Mouse (Mus musculus) hindbrain, embryonic 12.5 days (tissue): ENCODE data around the gene Fbxl5. TPM values are rescaled to one million over a fixed set of nuclear protein-coding genes. Genes with fewer than 3 reads are reported as not detected.

Experiments used
- ATAC-seq: fragments of 200-750 bp; cut with Nextera tagmentation; 2 replicates; pipeline ENCODE4 v1.8.0; 2017; ENCODE audit warnings: moderate TSS enrichment; ENCODE audit not compliant: low FRiP score
- H3K27ac ChIP-seq: fragments of 300-500 bp; sonication (generic); 2 replicates; pipeline ENCODE4 v1.5.1; 2016; ENCODE audit warnings: mild to moderate bottlenecking
- H3K27me3 ChIP-seq: fragments of 300-500 bp; sonication (generic); 2 replicates; pipeline ENCODE4 v1.6.1; 2016; ENCODE audit warnings: mild to moderate bottlenecking
- H3K36me3 ChIP-seq: fragments of 300-500 bp; sonication (generic); 2 replicates; pipeline ENCODE4 v1.6.1; 2016; ENCODE audit warnings: mild to moderate bottlenecking
- H3K4me1 ChIP-seq: fragments of 300-500 bp; sonication (generic); 2 replicates; pipeline ENCODE4 v1.6.1; 2016
- H3K4me2 ChIP-seq: fragments of 300-500 bp; sonication (generic); replicated peaks from 2 replicates; pipeline ENCODE4 v1.6.1; 2016; ENCODE audit warnings: mild to moderate bottlenecking
- H3K4me3 ChIP-seq: fragments of 300-500 bp; sonication (generic); 2 replicates; pipeline ENCODE4 v1.5.1; 2016; ENCODE audit warnings: mild to moderate bottlenecking
- H3K9ac ChIP-seq: fragments of 300-500 bp; sonication (generic); 2 replicates; pipeline ENCODE4 v1.6.1; 2016; ENCODE audit warnings: mild to moderate bottlenecking, moderate library complexity
- H3K9me3 ChIP-seq: fragments of 300-500 bp; sonication (generic); replicated peaks from 2 replicates; pipeline ENCODE4 v1.6.1; 2016; ENCODE audit warnings: mild to moderate bottlenecking
- WGBS: fragments of 180-500 bp; shearing (Covaris S2); methylation state at CpG from one replicate; pipeline ENCODE4 v1.1.7; 2016; 5-methylcytosine and 5-hydroxymethylcytosine counted together
- polyA plus RNA-seq: library from polyadenylated mRNA; unstranded; fragments of >200 nt; fragmentation: Nextera tagmentation; extraction: Ambion mirVana; gene quantifications from 2 replicates; pipeline ENCODE4 v1.2.1, GENCODE M21; 2016

Gene Fbxl5
- polyA plus RNA-seq, 1 experiment from 2014 or later = 60.6 TPM

DNA sequence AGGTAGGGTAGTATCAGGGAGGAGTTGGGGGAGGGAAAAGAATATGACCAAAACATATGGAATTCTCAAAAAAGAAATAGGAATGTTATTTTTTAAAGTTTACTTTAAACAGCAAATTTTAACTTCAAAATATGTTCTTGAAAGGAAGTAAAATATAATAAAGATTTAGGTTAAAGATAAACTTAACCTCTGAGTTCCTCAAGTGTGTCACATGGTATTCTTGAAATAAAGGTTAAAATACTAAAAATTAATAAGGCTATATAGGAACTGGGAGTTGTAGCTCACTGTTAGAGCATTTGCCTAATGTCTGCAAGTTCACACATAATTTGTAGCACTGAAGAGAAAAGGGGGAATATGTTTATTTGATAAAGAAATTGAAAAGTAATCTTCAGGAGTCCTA, 20.2 kb downstream of the Fbxl5 start:
- ATAC-seq = no peak
- Histone ChIP-seq H3K9me3 (no peaks in the 10 kb centered on the region), H3K27me3 (no peaks in the 10 kb centered on the region), H3K4me3 (no peak overlapping the region), H3K9ac (no peak overlapping the region), H3K27ac (no peak overlapping the region), H3K4me1 (no peaks in the 10 kb centered on the region), H3K36me3 (no peaks in the 10 kb centered on the region), H3K4me2 (no peak overlapping the region)

DNA sequence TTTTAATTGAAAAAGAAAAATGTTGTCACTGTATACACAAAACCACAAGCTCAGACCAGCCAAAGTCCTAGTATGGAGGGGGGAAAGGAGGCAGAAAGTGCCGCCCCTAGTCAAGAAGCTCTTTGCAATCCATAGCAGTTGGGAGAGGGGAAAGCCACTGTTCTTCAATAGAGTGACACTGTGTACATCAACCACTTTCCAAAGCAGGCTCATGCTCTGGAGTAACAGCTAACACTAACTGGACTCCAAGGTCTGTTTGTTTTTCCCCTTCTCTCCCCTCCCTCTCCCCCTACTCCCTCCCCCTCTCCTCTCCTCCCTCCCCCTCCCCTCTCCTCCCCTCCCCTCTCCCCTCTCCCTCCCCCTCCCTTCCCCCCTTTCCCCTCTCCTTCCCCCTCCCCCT, 20.7 kb downstream of the Fbxl5 start:
- Histone ChIP-seq H3K4me3 (no peak overlapping the region), H3K9me3 (no peaks in the 10 kb centered on the region), H3K4me1 (no peaks in the 10 kb centered on the region), H3K36me3 (no peaks in the 10 kb centered on the region), H3K9ac (no peak overlapping the region), H3K27ac (no peak overlapping the region), H3K27me3 (no peaks in the 10 kb centered on the region), H3K4me2 (no peak overlapping the region)
- ATAC-seq = no peak
- WGBS = 61% methylated on average over 1 of the region's 1 CpGs

DNA sequence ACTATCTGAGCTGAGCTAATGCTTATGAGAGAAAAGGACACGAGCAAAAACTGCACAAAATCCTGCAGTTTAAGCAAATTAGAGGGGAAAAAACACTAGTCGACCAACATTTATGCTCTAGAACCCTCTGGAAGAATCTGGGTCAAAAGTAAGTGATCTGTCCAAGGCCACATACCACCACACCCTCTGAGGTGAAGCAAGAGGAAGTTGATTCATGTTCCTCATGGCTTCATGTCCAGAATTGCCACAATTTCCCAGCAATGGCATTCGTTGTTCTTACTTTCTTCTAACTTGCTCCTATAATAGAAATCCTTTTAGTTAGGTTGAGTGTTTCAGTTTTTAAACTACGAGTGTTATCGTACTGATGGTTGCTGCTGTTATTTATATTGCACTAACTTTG, 21.9 kb downstream of the Fbxl5 start:
- Histone ChIP-seq H3K27ac (no peak overlapping the region), H3K4me2 (no peak overlapping the region), H3K4me3 (no peak overlapping the region), H3K27me3 (no peaks in the 10 kb centered on the region), H3K36me3 (no peaks in the 10 kb centered on the region), H3K9ac (no peak overlapping the region), H3K9me3 (no peaks in the 10 kb centered on the region), H3K4me1 (no peaks in the 10 kb centered on the region)
- ATAC-seq = no peak
- WGBS = 84% methylated on average over 5 of the region's 5 CpGs

DNA sequence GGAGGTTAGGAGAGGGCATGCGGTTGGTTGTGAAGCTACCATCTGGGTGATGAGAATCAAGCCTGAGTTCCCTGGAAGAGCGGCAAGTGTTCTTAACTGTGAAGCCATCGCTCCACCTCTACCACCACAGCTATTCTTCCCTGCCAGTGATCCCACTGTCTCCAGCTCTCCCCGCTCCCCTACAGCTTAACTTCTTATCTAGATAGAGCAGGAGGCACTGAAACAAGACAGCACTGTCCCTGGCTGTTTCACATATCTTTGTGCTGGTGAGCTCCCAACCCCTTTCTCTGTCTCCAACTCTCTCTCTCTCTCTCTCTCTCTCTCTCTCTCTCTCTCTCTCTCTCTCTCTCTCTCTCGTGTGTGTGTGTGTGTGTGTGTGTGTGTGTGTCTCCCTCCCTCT, 29.1 kb downstream of the Fbxl5 start:
- Histone ChIP-seq H3K4me2 (no peak overlapping the region), H3K27me3 (no peaks in the 10 kb centered on the region), H3K9me3 (no peaks in the 10 kb centered on the region), H3K4me1 (no peaks in the 10 kb centered on the region), H3K4me3 (no peak overlapping the region), H3K9ac (no peak overlapping the region), H3K27ac (no peak overlapping the region), H3K36me3 (no peaks in the 10 kb centered on the region)
- no peak for ATAC-seq
- 86% methylated on average over 4 of the region's 5 CpGs for WGBS

DNA sequence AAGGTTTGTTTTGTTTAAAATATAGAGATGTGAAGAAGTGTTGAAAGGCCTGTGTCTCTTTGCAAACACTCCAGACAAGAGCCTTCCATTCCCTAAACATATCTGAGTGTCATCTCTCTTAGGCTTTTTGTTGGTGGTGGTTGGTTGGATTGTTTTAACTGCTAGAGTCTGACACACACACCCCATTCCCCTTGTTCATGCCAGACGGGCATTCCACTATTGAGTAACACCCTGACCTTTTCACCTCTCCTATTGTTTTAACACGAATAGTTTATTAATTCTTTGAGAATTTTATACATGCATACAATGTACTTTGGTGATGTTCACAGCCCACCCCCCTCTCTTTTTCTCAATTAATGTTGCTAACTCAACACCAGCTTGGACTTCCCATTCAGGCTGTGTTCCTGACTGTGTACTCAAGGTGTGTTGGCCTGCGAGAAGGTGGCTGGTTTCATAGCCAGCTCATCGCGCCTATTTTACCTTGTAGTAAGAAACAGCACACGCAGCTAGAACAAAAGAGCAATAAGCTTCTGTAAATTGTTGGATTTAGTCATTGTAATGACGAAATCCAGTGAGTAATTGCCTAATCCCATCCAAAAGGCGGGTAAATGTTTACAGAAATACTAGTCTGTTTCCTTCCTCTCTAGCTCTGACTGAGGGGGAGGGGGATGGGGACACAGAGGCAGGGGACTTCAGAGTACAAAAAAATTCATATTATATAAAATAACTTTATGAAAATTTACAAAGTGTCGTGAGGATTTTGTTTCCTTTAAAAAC, 33.3 kb downstream of the Fbxl5 start:
- ATAC-seq = no peak
- no peaks in the 10 kb centered on the region for H3K36me3 ChIP-seq
- WGBS = 84% methylated on average over 9 of the region's 9 CpGs

DNA sequence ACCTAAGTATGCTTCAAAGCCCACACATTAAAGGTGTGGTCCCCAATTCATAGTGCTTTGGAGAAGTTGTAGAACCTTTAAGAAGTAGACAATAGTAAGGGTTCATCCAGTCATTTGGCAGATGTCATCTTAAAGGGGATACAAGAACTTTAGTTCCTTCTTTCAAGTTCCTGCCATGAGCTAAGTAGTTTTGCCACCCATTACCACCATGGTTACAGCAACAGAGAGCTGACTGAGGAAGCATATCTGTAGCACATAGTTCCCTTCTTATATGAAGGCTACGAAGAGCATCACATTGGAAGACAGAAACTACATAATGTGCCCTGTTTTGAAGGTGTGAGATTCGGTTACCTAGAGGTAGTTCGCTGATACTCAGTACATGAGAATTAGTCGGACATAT, 34.8 kb downstream of the Fbxl5 start:
- Histone ChIP-seq H3K36me3 (no peaks in the 10 kb centered on the region), H3K9me3 (no peaks in the 10 kb centered on the region), H3K9ac (no peak overlapping the region), H3K4me2 (no peak overlapping the region), H3K4me1 (peaks cover 5% of the 10 kb centered on the region), H3K4me3 (no peak overlapping the region), H3K27ac (no peak overlapping the region), H3K27me3 (no peaks in the 10 kb centered on the region)
- 92% methylated on average over 4 of the region's 4 CpGs for WGBS
- no peak for ATAC-seq

More for the DNA sequence above, 33.3 kb downstream of the Fbxl5 start:
- Histone ChIP-seq H3K4me2 (no peak overlapping the region), H3K27me3 (no peaks in the 10 kb centered on the region), H3K4me3 (no peak overlapping the region), H3K9ac (no peak overlapping the region), H3K4me1 (no peaks in the 10 kb centered on the region), H3K9me3 (no peaks in the 10 kb centered on the region), H3K27ac (no peak overlapping the region)

DNA sequence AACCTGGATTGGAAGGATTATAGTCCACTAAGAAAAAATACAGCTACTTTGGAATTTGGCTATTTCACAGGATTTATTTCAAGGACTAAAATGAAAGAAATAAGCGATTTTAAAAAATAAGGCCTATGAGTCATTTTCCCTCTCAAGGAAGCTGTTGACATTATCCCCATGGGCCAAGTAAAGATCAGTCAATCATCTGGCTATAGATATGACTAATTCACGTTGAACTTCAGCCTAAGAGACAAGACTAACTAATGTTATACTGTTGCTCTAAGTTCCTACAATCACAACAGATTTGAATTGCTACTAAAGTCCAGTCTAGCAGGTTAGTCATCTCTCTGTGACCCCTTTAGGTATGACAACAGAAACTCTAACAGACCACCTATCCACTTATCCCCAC, 37.4 kb downstream of the Fbxl5 start:
- Histone ChIP-seq H3K9ac (no peak overlapping the region), H3K36me3 (no peaks in the 10 kb centered on the region), H3K4me1 (peaks cover 18% of the 10 kb centered on the region), H3K9me3 (no peaks in the 10 kb centered on the region), H3K4me2 (no peak overlapping the region), H3K27me3 (no peaks in the 10 kb centered on the region), H3K27ac (no peak overlapping the region), H3K4me3 (no peak overlapping the region)
- ATAC-seq = no peak
- 91% methylated on average over 2 of the region's 2 CpGs for WGBS

DNA sequence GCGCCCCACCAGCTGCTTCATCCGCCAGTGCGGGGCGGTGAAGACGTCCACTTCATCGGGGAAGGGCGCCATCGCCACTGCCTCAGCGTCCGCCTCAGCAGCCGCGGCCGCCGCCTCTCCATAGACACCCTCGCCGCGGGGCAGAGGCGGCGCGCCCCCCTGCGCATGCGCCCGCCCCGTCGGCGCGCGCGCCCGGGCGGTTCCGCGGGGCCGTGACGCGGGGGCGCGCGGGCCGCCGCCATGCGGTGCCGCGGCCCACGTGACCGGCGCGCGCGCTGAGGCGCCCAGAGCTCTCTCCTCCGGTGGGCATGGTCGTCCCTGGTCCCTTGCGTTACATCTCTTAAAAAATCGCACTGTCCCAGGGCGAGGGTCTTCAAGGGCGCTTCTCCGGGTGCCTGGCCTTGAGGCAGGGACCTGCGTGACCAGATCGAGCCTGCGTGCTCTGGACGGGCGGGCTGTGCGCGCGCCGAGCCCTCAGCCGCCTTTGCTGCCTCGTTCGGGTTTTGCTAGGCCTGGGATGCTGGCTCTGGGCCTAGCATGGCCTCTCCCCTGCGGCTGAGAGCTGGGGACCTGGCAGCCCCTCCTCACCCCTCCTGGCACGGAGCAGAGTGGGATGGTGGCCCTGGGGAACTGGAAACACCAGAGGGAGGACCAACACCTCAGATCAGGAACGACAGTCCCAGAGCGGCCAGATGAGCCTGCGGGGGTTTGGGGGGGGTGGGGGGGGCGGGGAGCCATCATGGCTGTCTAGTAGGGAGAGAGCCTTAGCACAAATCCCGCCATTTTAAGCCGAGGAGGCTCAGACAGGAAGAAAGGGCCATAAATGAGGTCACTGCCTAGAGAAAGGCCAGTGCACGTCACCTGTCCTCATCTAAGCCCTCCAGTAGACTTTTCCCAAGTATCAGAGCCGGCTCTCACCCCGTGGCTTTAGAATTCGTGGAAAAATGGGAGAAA, 39.2 kb downstream of the Fbxl5 start:
- peak; percentile 96 for ATAC-seq
- H3K4me3 ChIP-seq = peak overlapping the region; percentile 95
- peaks cover 18% of the 10 kb centered on the region for H3K4me1 ChIP-seq
- peak overlapping the region; percentile 77 for H3K4me2 ChIP-seq
- 5% methylated on average over 54 of the region's 82 CpGs for WGBS
- H3K27ac ChIP-seq = peak overlapping the region; percentile 98
- no peaks in the 10 kb centered on the region for H3K27me3 ChIP-seq
- no peaks in the 10 kb centered on the region for H3K9me3 ChIP-seq
- H3K9ac ChIP-seq = peak overlapping the region; percentile 96
- no peaks in the 10 kb centered on the region for H3K36me3 ChIP-seq

DNA sequence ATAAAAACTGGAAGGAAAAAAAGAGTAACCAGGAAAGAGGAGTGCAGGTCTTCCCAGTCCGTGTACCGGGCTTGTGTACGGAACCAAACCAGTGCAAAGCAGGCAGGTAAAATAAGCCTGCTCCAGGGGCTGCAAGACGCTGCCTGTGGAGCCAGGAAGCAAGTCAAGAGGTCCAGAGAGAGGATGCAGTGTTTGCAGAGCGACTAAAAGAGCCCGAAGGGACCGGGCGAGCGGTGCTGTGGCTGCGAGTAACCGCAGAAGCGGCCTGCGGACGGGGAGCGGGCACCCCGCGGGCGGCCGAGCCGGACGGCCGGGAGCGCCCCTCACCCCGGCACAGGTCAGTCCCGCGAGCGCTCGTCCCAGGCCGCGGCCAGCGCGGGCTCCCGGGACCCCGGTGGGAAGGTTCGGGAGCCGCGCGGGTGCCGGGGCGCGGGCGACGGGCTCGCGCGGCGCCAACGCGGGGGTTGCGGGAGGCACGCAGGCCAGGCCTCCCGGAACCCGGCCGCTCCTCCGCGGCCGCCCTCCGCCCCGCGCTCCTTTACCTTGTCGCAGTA, 39.9 kb downstream of the Fbxl5 start:
- Histone ChIP-seq H3K36me3 (no peaks in the 10 kb centered on the region), H3K4me3 (peak overlapping the region; percentile 95), H3K4me1 (peaks cover 21% of the 10 kb centered on the region), H3K27ac (peak overlapping the region; percentile 98), H3K9me3 (no peaks in the 10 kb centered on the region), H3K27me3 (no peaks in the 10 kb centered on the region), H3K9ac (peak overlapping the region; percentile 96), H3K4me2 (peak overlapping the region; percentile 77)
- no peak; the same call in none of the 2 replicates for ATAC-seq
- under 1% methylated on average over 51 of the region's 61 CpGs for WGBS

DNA sequence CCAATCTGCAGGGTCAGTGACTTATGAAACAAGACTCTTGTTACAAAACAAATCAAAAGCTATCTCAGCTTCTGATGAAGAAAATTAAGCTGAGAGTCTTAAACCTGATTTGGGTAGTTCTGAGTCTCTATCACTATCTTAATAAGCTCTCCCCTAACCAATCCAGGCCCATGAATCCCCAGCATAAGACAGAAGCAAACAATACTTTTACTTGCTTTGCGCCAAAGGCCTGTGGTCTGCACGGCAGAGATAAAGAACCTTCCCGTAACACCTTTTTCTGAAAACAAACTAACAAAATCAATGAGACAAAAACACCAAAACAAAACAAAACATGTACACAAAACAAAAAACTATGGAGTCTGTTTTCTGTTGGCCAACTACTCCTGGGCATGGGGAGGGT, 42.9 kb downstream of the Fbxl5 start:
- Histone ChIP-seq H3K27me3 (no peaks in the 10 kb centered on the region), H3K4me1 (peaks cover 21% of the 10 kb centered on the region), H3K9ac (no peak overlapping the region), H3K36me3 (no peaks in the 10 kb centered on the region), H3K4me3 (no peak overlapping the region), H3K9me3 (no peaks in the 10 kb centered on the region), H3K27ac (no peak overlapping the region), H3K4me2 (no peak overlapping the region)
- no peak for ATAC-seq
- 94% methylated on average over 3 of the region's 3 CpGs for WGBS

DNA sequence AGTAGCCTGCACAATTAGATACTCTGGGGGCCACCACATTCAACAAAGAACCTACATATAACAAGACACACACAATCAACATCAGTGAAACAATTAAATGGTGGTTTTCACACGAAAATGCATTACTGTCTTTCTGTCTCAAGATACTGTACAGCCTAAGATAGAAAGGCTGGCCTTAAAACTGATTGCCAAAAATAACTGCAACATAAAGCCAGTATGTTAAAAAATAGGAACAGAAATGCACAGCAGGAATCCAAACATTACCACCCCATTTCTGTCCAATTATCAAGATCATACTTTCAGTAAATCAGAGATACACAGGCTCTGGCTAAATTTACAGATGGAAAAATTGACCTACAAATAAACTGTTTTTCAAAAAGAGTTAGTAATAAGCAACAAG, 44.4 kb downstream of the Fbxl5 start:
- no peak overlapping the region for H3K4me2 ChIP-seq
- no peaks in the 10 kb centered on the region for H3K36me3 ChIP-seq
- WGBS = 44% methylated on average over 1 of the region's 1 CpGs
- no peaks in the 10 kb centered on the region for H3K9me3 ChIP-seq
- no peak overlapping the region for H3K9ac ChIP-seq
- no peak for ATAC-seq
- peaks cover 16% of the 10 kb centered on the region for H3K4me1 ChIP-seq
- no peak overlapping the region for H3K4me3 ChIP-seq
- H3K27ac ChIP-seq = no peak overlapping the region
- H3K27me3 ChIP-seq = no peaks in the 10 kb centered on the region

DNA sequence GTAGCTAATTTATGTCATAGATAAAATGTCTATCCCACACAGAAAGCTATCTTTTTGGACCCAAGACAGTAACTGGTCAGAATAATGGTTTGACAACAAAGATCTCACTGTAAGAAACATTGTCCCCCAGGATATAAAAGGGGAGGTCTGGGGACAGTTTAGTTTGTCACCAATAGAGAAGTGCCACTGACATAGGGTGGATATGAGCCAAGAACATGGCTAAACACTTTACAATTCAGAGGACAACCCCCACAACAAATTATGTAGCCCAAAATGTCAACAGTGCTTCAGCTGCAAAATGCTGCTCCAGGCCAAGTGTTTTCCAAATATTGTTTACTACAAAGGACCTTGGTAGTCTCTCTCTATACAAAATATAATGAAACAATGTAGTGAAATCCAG, 45.0 kb downstream of the Fbxl5 start:
- no peak for ATAC-seq
- Histone ChIP-seq H3K27me3 (no peaks in the 10 kb centered on the region), H3K9ac (no peak overlapping the region), H3K4me2 (no peak overlapping the region), H3K4me1 (peaks cover 15% of the 10 kb centered on the region), H3K27ac (no peak overlapping the region), H3K4me3 (no peak overlapping the region), H3K9me3 (no peaks in the 10 kb centered on the region), H3K36me3 (no peaks in the 10 kb centered on the region)
